Mouse (Mus musculus) CH12.LX (cell line): ENCODE results near the gene Hoxd12.

Source experiments
- CTCF ChIP-seq, 2 experiments: IDR thresholded peaks in 1 of 2; conservative IDR thresholded peaks in 1 of 2; 2 replicates each; pipeline ENCODE4 v1.5.1; 2011 to 2012; ENCODE audit warnings: low read depth in 2 of 2, low read length in 2 of 2, improper control_type of control experiment in 1 of 2, inconsistent platforms in 1 of 2, mild to moderate bottlenecking in 1 of 2, moderate library complexity in 1 of 2
- ELF1 ChIP-seq: IDR thresholded peaks from 2 replicates; pipeline ENCODE4 v1.6.1; 2014; ENCODE audit warnings: low read depth, mild to moderate bottlenecking, inconsistent platforms, low read length, improper control_type of control experiment
- EP300 ChIP-seq: IDR thresholded peaks from 2 replicates; pipeline ENCODE4 v1.6.1; 2011; ENCODE audit warnings: low read length, improper control_type of control experiment
- JUN ChIP-seq: IDR thresholded peaks from 2 replicates; pipeline ENCODE4 v1.6.1; 2011; ENCODE audit warnings: low read depth, mild to moderate bottlenecking, low read length, improper control_type of control experiment, moderate library complexity; ENCODE audit not compliant: insufficient read depth
- POLR2A ChIP-seq: IDR thresholded peaks from 2 replicates; pipeline ENCODE4 v1.6.1; 2011; ENCODE audit warnings: low read depth, mild to moderate bottlenecking, improper control_type of control experiment, low read length
- POLR2AphosphoS2 ChIP-seq: IDR thresholded peaks from 2 replicates; pipeline ENCODE4 v1.6.1; 2011; ENCODE audit warnings: low read depth, low read length, improper control_type of control experiment
- RAD21 ChIP-seq: IDR thresholded peaks from 2 replicates; pipeline ENCODE4 v1.6.1; 2011; ENCODE audit warnings: low read depth, mild to moderate bottlenecking, low read length, improper control_type of control experiment, moderate library complexity
- UBTF ChIP-seq: IDR thresholded peaks from 2 replicates; pipeline ENCODE4 v1.6.1; 2012; ENCODE audit warnings: low read depth, mild to moderate bottlenecking, inconsistent platforms, low read length, improper control_type of control experiment, moderate library complexity
- USF1 ChIP-seq: IDR thresholded peaks from 2 replicates; pipeline ENCODE4 v1.6.1; 2014; ENCODE audit warnings: low read depth, mild to moderate bottlenecking, inconsistent platforms, low read length, improper control_type of control experiment
- ZNF384 ChIP-seq: IDR thresholded peaks from 2 replicates; pipeline ENCODE4 v1.6.1; 2012; ENCODE audit warnings: low read depth, low read length, improper control_type of control experiment, inconsistent platforms

DNA sequence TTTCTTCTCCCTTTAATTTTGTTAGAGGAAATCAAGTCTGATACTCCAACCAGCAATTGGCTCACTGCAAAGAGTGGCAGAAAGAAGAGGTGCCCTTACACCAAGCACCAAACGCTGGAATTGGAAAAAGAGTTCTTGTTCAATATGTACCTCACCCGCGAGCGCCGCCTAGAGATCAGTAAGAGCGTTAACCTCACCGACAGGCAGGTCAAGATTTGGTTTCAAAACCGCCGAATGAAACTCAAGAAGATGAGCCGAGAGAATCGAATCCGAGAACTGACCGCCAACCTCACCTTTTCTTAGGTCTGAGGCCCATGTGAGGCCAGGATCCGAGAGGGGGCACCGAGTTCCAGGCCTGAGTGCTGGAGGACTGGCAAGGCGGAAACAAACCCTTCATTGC lies 19.3 kb downstream of the Hoxd12 start:
- TF ChIP-seq EP300, result no peak
- TF ChIP-seq JUN, result no peak
- no peak for TF ChIP-seq POLR2A
- peak in 1 of 2 experiments; percentile 68; a peak in 2 of 4 replicates for TF ChIP-seq CTCF (conservative IDR thresholded peaks at IDR 0.05 in 1 of 2, IDR thresholded peaks at IDR 0.05 in 1 of 2; ENCODE audit: low read depth in 2 of 2, low read length in 2 of 2)
- no peak for TF ChIP-seq UBTF
- TF ChIP-seq ELF1, result no peak
- TF ChIP-seq POLR2AphosphoS2, result no peak
- TF ChIP-seq ZNF384, result no peak
- no peak for TF ChIP-seq USF1
- peak; percentile 27 for TF ChIP-seq RAD21
